Mouse (Mus musculus): Measurements from ENCODE around the gene Uap1. TPM values are rescaled to one million over a fixed set of nuclear protein-coding genes. Genes with fewer than 3 reads are reported as not detected.

The Uap1 gene
- polyA plus RNA-seq, 1 experiment: 19.4 TPM

DNA sequence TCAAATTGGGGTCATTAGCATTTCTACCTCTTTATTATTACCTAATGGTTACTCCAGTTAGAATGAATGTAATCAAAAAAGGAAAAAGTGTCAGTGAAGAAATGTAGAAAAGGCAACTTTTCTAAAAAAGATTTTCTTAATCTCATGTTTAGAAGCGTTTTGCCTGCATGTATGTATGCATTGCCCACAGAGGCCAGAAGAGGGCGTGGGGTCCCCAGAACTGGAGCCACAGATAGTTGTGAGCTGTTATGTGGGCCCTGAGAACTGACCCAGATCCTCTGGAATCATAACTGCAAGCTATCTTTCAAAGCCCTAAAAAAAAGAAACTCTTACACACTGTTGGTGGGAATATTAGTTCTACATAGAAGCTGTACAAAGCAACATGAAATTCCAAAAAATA lies 19.5 kb downstream of the Uap1 start:
- DNase-seq: no peak
- peak; percentile 13; the same call in 1 of the 2 replicates for TF ChIP-seq CTCF (IDR thresholded peaks at IDR 0.05; ENCODE audit: insufficient read depth, low read length)
- TF ChIP-seq POLR2A (IDR thresholded peaks at IDR 0.05; ENCODE audit: borderline replicate concordance, extremely low read depth, low read depth, low read length): no peak
- H3K4me3 ChIP-seq (replicated peaks; ENCODE audit: extremely low read depth, low read depth, low read length): no peak overlapping the region
- WGBS: 70% methylated on average over 2 of the region's 2 CpGs
- H3K4me1 ChIP-seq (ENCODE audit: control insufficient read depth, insufficient read depth, low read length): no peaks in the 10 kb centered on the region

DNA sequence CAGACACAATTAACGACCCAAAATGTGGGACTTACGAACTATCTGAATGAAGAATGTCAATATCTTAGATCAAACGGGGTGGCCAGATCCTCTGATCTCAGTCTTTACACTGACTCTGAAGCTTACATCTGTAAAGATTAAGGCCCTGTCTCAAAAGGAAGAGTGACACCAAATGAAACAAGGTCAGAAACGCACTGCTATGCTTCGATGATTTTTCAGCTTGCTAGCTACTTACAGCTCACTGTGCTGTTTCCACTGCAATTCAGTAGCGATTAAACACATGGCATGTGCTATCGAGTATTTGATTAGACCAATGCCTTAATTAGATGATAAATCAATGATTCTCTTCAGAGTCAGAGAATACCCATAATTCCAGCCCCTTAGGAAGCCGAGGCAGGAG lies 20.8 kb downstream of the Uap1 start:
- 82% methylated on average over 8 of the region's 8 CpGs for WGBS
- TF ChIP-seq POLR2A (IDR thresholded peaks at IDR 0.05; ENCODE audit: borderline replicate concordance, extremely low read depth, low read depth, low read length) (no peak), CTCF (IDR thresholded peaks at IDR 0.05; ENCODE audit: insufficient read depth, low read length) (no peak)
- H3K4me1 ChIP-seq (ENCODE audit: control insufficient read depth, insufficient read depth, low read length): no peaks in the 10 kb centered on the region
- H3K4me3 ChIP-seq (replicated peaks; ENCODE audit: extremely low read depth, low read depth, low read length): no peak overlapping the region
- DNase-seq: no peak

DNA sequence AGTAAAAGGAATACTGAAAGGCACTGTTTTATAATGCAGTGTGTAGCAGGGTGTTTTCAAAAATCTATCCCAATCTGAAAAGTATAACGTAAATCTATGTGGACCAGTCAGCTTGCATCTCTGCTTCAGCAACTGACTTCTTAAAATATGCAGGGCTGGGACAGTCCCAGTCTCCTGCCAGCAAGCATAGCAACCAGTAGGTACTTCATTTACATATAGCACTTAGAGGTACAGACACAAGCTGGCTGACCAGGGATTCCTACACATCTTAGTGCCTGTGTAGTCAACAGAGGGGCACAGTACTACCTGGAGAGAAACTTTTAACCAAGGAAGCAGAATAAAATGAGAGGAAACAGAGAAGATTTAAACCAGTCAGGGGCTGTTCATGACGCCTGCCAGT lies 22.2 kb downstream of the Uap1 start:
- DNase-seq: no peak
- WGBS: 90% methylated on average over 2 of the region's 2 CpGs

DNA sequence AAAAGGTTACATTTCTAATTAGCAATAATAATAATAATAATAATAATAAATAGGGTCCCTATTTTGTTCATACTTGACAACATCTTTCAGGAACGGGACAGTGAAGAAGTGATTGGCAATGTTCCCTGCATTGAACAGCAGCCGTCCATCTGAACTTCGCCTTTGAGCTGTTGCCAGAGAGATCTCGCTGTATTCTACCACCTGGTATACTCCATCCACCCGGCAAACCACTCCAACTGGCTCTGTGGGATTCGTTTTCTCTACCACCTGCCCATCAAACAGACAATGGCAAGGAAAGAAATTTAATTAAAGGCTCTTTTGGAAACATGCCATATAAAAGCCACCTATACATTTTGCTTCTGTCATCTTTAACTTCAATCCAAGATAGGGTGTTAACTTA lies 23.9 kb downstream of the Uap1 start:
- Histone ChIP-seq H3K4me3 (replicated peaks; ENCODE audit: extremely low read depth, low read depth, low read length) (no peak overlapping the region), H3K4me1 (ENCODE audit: control insufficient read depth, insufficient read depth, low read length) (peaks cover 6% of the 10 kb centered on the region)
- DNase-seq: no peak
- no peak for TF ChIP-seq POLR2A (IDR thresholded peaks at IDR 0.05; ENCODE audit: borderline replicate concordance, extremely low read depth, low read depth, low read length)
- no peak for TF ChIP-seq CTCF (IDR thresholded peaks at IDR 0.05; ENCODE audit: insufficient read depth, low read length)
- WGBS: 69% methylated on average over 6 of the region's 6 CpGs

More for the DNA sequence above, 22.2 kb downstream of the Uap1 start:
- Histone ChIP-seq H3K4me3 (replicated peaks; ENCODE audit: extremely low read depth, low read depth, low read length) (no peak overlapping the region), H3K4me1 (ENCODE audit: control insufficient read depth, insufficient read depth, low read length) (peaks cover 6% of the 10 kb centered on the region)
- TF ChIP-seq CTCF (IDR thresholded peaks at IDR 0.05; ENCODE audit: insufficient read depth, low read length) (no peak), POLR2A (IDR thresholded peaks at IDR 0.05; ENCODE audit: borderline replicate concordance, extremely low read depth, low read depth, low read length) (no peak)

DNA sequence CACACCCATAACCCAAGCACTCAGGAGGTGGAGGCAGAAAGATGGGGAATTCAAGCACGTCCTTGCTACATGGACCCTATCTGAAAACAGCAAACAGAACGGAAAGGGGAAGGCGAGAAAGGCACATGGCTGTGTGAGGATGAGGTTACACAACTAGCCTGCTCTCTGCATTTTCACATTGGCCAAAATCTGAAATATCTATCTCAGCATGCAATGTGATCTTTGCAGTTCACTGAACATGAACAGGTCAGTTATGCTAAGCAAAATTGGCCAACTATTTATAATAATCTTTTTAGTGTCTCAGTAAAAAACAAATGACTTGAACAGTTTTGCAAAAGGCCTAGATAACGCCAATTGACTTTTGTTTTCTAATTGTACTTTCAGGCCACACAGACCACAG lies 25.0 kb downstream of the Uap1 start:
- Histone ChIP-seq H3K4me3 (replicated peaks; ENCODE audit: extremely low read depth, low read depth, low read length) (no peak overlapping the region), H3K4me1 (ENCODE audit: control insufficient read depth, insufficient read depth, low read length) (peaks cover 6% of the 10 kb centered on the region)
- TF ChIP-seq POLR2A (IDR thresholded peaks at IDR 0.05; ENCODE audit: borderline replicate concordance, extremely low read depth, low read depth, low read length) (no peak), CTCF (IDR thresholded peaks at IDR 0.05; ENCODE audit: insufficient read depth, low read length) (no peak)
- 79% methylated on average over 4 of the region's 4 CpGs for WGBS
- no peak for DNase-seq

DNA sequence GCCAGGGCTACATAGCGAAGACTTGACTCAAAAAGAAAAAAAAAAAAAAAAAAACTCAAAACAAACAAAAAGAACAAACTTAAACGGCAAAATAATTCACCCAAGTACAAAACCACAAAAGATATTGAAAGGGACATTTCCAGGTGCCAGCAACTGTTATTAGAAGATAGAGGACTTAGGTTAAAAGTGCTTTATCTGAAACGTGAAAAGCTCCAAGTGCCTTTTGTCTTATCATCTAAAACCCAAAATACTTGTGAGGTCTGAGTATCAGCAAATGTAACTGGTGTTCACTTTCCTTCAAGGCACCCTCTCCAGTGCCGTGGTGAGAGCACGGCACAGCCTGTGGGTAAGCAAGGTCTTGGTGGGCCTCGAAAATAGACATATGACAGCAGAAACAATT lies 26.2 kb downstream of the Uap1 start:
- Histone ChIP-seq H3K4me3 (replicated peaks; ENCODE audit: extremely low read depth, low read depth, low read length) (no peak overlapping the region), H3K4me1 (ENCODE audit: control insufficient read depth, insufficient read depth, low read length) (peaks cover 6% of the 10 kb centered on the region)
- no peak for DNase-seq
- WGBS: 76% methylated on average over 6 of the region's 6 CpGs
- no peak for TF ChIP-seq CTCF (IDR thresholded peaks at IDR 0.05; ENCODE audit: insufficient read depth, low read length)
- no peak for TF ChIP-seq POLR2A (IDR thresholded peaks at IDR 0.05; ENCODE audit: borderline replicate concordance, extremely low read depth, low read depth, low read length)

DNA sequence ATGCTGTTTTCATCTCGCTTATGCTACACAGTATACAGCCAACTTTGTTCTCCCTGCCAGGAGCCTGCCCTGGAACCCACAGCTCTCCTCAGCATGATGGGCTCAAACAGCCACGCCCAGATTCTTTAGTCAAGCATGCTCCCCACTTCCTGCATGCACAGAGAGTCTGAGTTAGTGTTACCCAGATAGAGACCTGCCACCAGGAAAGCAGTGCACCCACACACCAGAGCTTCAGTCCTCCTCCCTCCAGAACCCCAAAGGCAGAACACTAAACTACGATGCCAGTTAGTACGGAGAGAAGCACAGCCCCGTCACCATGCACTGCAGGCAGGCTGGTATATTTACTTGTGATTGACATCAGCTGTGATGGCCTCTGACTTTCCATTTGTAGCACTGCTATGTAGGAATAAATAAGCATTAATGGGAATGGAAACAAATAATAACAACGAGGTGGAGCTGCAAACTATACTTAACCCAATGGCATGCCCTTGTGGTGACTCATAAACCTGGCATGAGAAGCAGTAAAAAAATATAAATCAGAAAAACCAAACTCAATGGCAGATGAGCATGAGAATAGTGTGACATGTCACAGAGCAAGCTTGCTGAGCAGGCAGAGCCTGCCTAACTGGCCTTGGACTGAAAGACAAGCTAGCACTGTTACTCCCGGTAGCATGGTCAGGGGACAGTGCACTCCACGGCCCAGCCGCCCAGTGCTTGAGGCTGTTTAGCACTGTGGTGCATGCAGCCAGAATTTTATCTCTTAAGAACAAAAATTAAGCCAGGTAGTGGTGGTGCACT lies 26.9 kb downstream of the Uap1 start:
- Histone ChIP-seq H3K4me1 (ENCODE audit: control insufficient read depth, insufficient read depth, low read length) (peaks cover 6% of the 10 kb centered on the region), H3K4me3 (replicated peaks; ENCODE audit: extremely low read depth, low read depth, low read length) (no peak overlapping the region)
- TF ChIP-seq POLR2A (IDR thresholded peaks at IDR 0.05; ENCODE audit: borderline replicate concordance, extremely low read depth, low read depth, low read length): no peak
- no peak for DNase-seq
- 72% methylated on average over 9 of the region's 9 CpGs for WGBS

DNA sequence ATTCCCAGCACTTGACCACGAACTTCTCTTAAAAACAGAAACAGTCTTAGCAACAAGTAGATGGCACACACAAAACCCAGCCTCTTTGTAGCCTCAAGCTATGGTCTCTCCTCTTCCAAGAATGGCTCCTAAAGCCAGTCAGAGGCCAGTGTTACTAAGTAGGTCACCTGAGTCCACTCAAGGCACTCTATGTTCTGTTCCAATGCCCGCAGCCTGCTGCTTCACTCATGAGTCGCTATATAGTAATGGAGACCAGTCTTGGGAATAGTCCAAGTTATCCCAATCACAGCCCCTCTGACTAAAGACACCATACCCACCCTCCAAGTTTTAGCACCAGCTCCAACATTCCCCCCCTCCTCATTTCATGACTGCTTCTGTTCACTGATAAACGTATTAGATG lies 29.2 kb downstream of the Uap1 start:
- Histone ChIP-seq H3K4me1 (ENCODE audit: control insufficient read depth, insufficient read depth, low read length) (peaks cover 6% of the 10 kb centered on the region), H3K4me3 (replicated peaks; ENCODE audit: extremely low read depth, low read depth, low read length) (no peak overlapping the region)
- DNase-seq: no peak
- WGBS: 80% methylated on average over 4 of the region's 4 CpGs
- TF ChIP-seq POLR2A (IDR thresholded peaks at IDR 0.05; ENCODE audit: borderline replicate concordance, extremely low read depth, low read depth, low read length) (no peak), CTCF (IDR thresholded peaks at IDR 0.05; ENCODE audit: insufficient read depth, low read length) (no peak)

DNA sequence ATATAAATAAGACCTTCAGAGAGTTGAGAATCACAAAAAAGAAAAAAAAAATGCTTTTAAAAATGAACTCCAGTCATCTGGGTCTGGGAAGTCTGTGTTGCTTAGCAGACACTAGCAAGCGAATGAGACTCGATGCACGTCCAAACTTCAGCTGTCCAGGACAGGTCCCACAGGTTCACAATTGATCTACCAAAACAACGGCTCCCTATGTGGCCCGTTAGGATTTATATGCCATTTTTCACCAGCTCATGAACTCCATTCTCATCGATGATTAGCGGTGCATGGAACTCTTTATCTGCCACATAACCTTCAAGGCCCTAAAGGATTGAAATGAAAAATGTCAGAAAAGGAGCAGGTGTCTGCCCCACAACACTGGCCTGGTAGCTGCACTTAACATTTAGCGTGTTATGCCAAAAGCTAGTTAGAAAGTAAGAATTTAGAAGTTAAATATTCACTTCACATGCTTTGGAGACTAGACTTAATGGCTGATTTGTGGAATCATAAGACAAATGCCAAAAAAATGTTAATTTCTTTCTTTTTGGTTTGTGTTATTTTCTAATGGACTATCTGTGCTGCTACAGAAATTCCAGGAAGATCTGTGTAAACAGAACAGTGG lies 32.4 kb downstream of the Uap1 start:
- Histone ChIP-seq H3K4me1 (ENCODE audit: control insufficient read depth, insufficient read depth, low read length) (no peaks in the 10 kb centered on the region), H3K4me3 (replicated peaks; ENCODE audit: extremely low read depth, low read depth, low read length) (no peak overlapping the region)
- TF ChIP-seq CTCF (IDR thresholded peaks at IDR 0.05; ENCODE audit: insufficient read depth, low read length) (no peak), POLR2A (IDR thresholded peaks at IDR 0.05; ENCODE audit: borderline replicate concordance, extremely low read depth, low read depth, low read length) (no peak)
- DNase-seq: no peak
- WGBS: 96% methylated on average over 8 of the region's 8 CpGs

DNA sequence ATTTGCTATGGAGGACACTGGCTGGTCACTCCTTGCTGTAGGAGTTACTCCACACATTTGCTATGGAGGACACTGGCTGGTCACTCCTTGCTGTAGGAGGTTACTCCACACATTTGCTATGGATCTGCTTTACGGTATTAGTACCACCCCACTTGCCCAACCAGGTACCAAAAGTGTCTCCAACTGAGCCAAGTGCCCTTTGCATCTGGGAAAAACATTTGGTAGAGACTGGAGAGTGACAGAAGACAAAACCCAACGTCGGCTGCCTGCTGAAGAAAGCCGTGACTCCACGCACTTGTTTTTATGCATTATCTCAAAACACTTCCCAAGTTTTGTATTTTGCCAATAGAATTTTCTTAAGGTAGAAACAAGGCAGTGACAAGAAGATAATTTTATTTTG lies 33.1 kb downstream of the Uap1 start:
- H3K4me1 ChIP-seq (ENCODE audit: control insufficient read depth, insufficient read depth, low read length): no peaks in the 10 kb centered on the region
- no peak for TF ChIP-seq CTCF (IDR thresholded peaks at IDR 0.05; ENCODE audit: insufficient read depth, low read length)
- no peak for TF ChIP-seq POLR2A (IDR thresholded peaks at IDR 0.05; ENCODE audit: borderline replicate concordance, extremely low read depth, low read depth, low read length)
- WGBS: 93% methylated on average over 5 of the region's 5 CpGs
- no peak overlapping the region for H3K4me3 ChIP-seq (replicated peaks; ENCODE audit: extremely low read depth, low read depth, low read length)
- DNase-seq: no peak
